Mouse (Mus musculus): ENCODE measurements around the gene Plxdc1. TPM values are rescaled to one million over a fixed set of nuclear protein-coding genes. Genes with fewer than 3 reads are reported as not detected.
A peak's percentile ranks its signal among the peaks of the same experiment; 100 is the strongest.

Gene Plxdc1
- polyA plus RNA-seq, 1 experiment from 2014 or later, result 1.7 TPM

GRCm38 (mm10) chr11:97998074-97998793, 12.0 kb upstream of the Plxdc1 start:
- no peak overlapping the region for H3K4me3 ChIP-seq (ENCODE audit: low read length)
- H3K4me1 ChIP-seq (ENCODE audit: control insufficient read depth, insufficient read depth, low read length), result peaks cover 12% of the 10 kb centered on the region
- peaks cover 6% of the 10 kb centered on the region for H3K27me3 ChIP-seq (ENCODE audit: control insufficient read depth, insufficient read depth, low read length)
- no peak overlapping the region for H3K27ac ChIP-seq (ENCODE audit: low read depth, low read length)
- ATAC-seq (ENCODE audit: low FRiP score, low TSS enrichment), result no peak
- H3K36me3 ChIP-seq (ENCODE audit: control insufficient read depth, insufficient read depth, low read length), result no peaks in the 10 kb centered on the region
- H3K4me2 ChIP-seq (replicated peaks; ENCODE audit: low read depth, low read length), result no peak overlapping the region
- H3K9ac ChIP-seq (ENCODE audit: low read depth, low read length), result no peak overlapping the region
- no peaks in the 10 kb centered on the region for H3K9me3 ChIP-seq (ENCODE audit: control insufficient read depth, low read length)
- whole genome bisulfite sequencing, result 74% methylated on average over 11 of the region's 11 CpGs

- H3K9ac ChIP-seq (ENCODE audit: low read depth, low read length), result no peak overlapping the region
- WGBS, result 82% methylated on average over 8 of the region's 8 CpGs
- no peak overlapping the region for H3K4me3 ChIP-seq (ENCODE audit: low read length)
- no peaks in the 10 kb centered on the region for H3K36me3 ChIP-seq (ENCODE audit: control insufficient read depth, insufficient read depth, low read length)
- H3K4me2 ChIP-seq (replicated peaks; ENCODE audit: low read depth, low read length), result no peak overlapping the region
- no peaks in the 10 kb centered on the region for H3K9me3 ChIP-seq (ENCODE audit: control insufficient read depth, low read length)
- no peak overlapping the region for H3K27ac ChIP-seq (ENCODE audit: low read depth, low read length)
- 0 out of 2 replicates have a peak, but pooled peaks cover 4% of the 10 kb centered on the region for H3K4me1 ChIP-seq (ENCODE audit: control insufficient read depth, insufficient read depth, low read length)
- peaks cover 6% of the 10 kb centered on the region for H3K27me3 ChIP-seq (ENCODE audit: control insufficient read depth, insufficient read depth, low read length)
- ATAC-seq (ENCODE audit: low FRiP score, low TSS enrichment), result no peak
Observed at GRCm38 (mm10) chr11:97997387-97997960, 11.2 kb upstream of the Plxdc1 start.

GRCm38 (mm10) chr11:97996691-97997090, 10.4 kb upstream of the Plxdc1 start:
- 74% methylated on average over 1 of the region's 1 CpGs for WGBS
- no peak for ATAC-seq (ENCODE audit: low FRiP score, low TSS enrichment)
- no peaks in the 10 kb centered on the region for H3K9me3 ChIP-seq (ENCODE audit: control insufficient read depth, low read length)
- H3K9ac ChIP-seq (ENCODE audit: low read depth, low read length), result no peak overlapping the region
- 0 out of 2 replicates have a peak, but pooled peaks cover 3% of the 10 kb centered on the region for H3K4me1 ChIP-seq (ENCODE audit: control insufficient read depth, insufficient read depth, low read length)
- H3K27ac ChIP-seq (ENCODE audit: low read depth, low read length), result no peak overlapping the region
- no peaks in the 10 kb centered on the region for H3K36me3 ChIP-seq (ENCODE audit: control insufficient read depth, insufficient read depth, low read length)
- no peak overlapping the region for H3K4me3 ChIP-seq (ENCODE audit: low read length)
- peaks cover 6% of the 10 kb centered on the region for H3K27me3 ChIP-seq (ENCODE audit: control insufficient read depth, insufficient read depth, low read length)
- no peak overlapping the region for H3K4me2 ChIP-seq (replicated peaks; ENCODE audit: low read depth, low read length)

- no peaks in the 10 kb centered on the region for H3K36me3 ChIP-seq (ENCODE audit: control insufficient read depth, insufficient read depth, low read length)
- H3K4me3 ChIP-seq (ENCODE audit: low read length), result peak within 1 kb of the TSS; percentile 48
- H3K9ac ChIP-seq (ENCODE audit: low read depth, low read length), result peak within 1 kb of the TSS; percentile 47
- peaks cover under 1% of the 10 kb centered on the region; the same call in 1 of the 2 replicates for H3K27me3 ChIP-seq (ENCODE audit: control insufficient read depth, insufficient read depth, low read length)
- peak within 1 kb of the TSS; percentile 93 for H3K4me2 ChIP-seq (replicated peaks; ENCODE audit: low read depth, low read length)
- peak; percentile 39 for ATAC-seq (ENCODE audit: low FRiP score, low TSS enrichment)
- H3K4me1 ChIP-seq (ENCODE audit: control insufficient read depth, insufficient read depth, low read length), result 0 out of 2 replicates have a peak, but pooled peaks cover 3% of the 10 kb centered on the region
- 2% methylated on average over 26 of the region's 26 CpGs for WGBS
- no peaks in the 10 kb centered on the region for H3K9me3 ChIP-seq (ENCODE audit: control insufficient read depth, low read length)
- H3K27ac ChIP-seq (ENCODE audit: low read depth, low read length), result no peak within 1 kb of the TSS
Observed at GRCm38 (mm10) chr11:97995564-97996288, 9.5 kb upstream of the Plxdc1 start, which contains the start of gene Arl5c. Arl5c (minus strand) TSS chr11:97996181.

- Histone ChIP-seq H3K27ac (ENCODE audit: low read depth, low read length) (no peak overlapping the region), H3K4me1 (ENCODE audit: control insufficient read depth, insufficient read depth, low read length) (peaks cover 12% of the 10 kb centered on the region; the same call in 1 of the 2 replicates), H3K9me3 (ENCODE audit: control insufficient read depth, low read length) (no peaks in the 10 kb centered on the region), H3K4me2 (replicated peaks; ENCODE audit: low read depth, low read length) (peak overlapping the region; percentile 93), H3K27me3 (ENCODE audit: control insufficient read depth, insufficient read depth, low read length) (no peaks in the 10 kb centered on the region; the same call in 1 of the 2 replicates), H3K4me3 (ENCODE audit: low read length) (peak overlapping the region; percentile 48), H3K36me3 (ENCODE audit: control insufficient read depth, insufficient read depth, low read length) (no peaks in the 10 kb centered on the region), H3K9ac (ENCODE audit: low read depth, low read length) (no peak overlapping the region)
- peak; percentile 57 for ATAC-seq (ENCODE audit: low FRiP score, low TSS enrichment)
- WGBS, result 4% methylated on average over 13 of the region's 13 CpGs
Observed at GRCm38 (mm10) chr11:97994539-97995100, 8.4 kb upstream of the Plxdc1 start.

GRCm38 (mm10) chr11:97988530-97989096, 2.4 kb upstream of the Plxdc1 start:
- Histone ChIP-seq H3K4me2 (replicated peaks; ENCODE audit: low read depth, low read length) (peak overlapping the region; percentile 65), H3K4me3 (ENCODE audit: low read length) (peak overlapping the region; percentile 82), H3K4me1 (ENCODE audit: control insufficient read depth, insufficient read depth, low read length) (peaks cover 23% of the 10 kb centered on the region), H3K27me3 (ENCODE audit: control insufficient read depth, insufficient read depth, low read length) (peaks cover 23% of the 10 kb centered on the region), H3K9me3 (ENCODE audit: control insufficient read depth, low read length) (no peaks in the 10 kb centered on the region), H3K36me3 (ENCODE audit: control insufficient read depth, insufficient read depth, low read length) (no peaks in the 10 kb centered on the region), H3K9ac (ENCODE audit: low read depth, low read length) (peak overlapping the region; percentile 80), H3K27ac (ENCODE audit: low read depth, low read length) (peak overlapping the region; percentile 82)
- WGBS, result under 1% methylated on average over 26 of the region's 26 CpGs
- ATAC-seq (ENCODE audit: low FRiP score, low TSS enrichment), result peak; percentile 81

- Histone ChIP-seq H3K27ac (ENCODE audit: low read depth, low read length) (peak overlapping the region; percentile 82), H3K27me3 (ENCODE audit: control insufficient read depth, insufficient read depth, low read length) (peaks cover 23% of the 10 kb centered on the region), H3K4me2 (replicated peaks; ENCODE audit: low read depth, low read length) (peak overlapping the region; percentile 65), H3K4me1 (ENCODE audit: control insufficient read depth, insufficient read depth, low read length) (peaks cover 25% of the 10 kb centered on the region), H3K36me3 (ENCODE audit: control insufficient read depth, insufficient read depth, low read length) (no peaks in the 10 kb centered on the region), H3K9ac (ENCODE audit: low read depth, low read length) (peak overlapping the region; percentile 80), H3K4me3 (ENCODE audit: low read length) (peak overlapping the region; percentile 82), H3K9me3 (ENCODE audit: control insufficient read depth, low read length) (no peaks in the 10 kb centered on the region)
- WGBS, result under 1% methylated on average over 42 of the region's 42 CpGs
- ATAC-seq (ENCODE audit: low FRiP score, low TSS enrichment), result peak; percentile 78
Observed at GRCm38 (mm10) chr11:97987551-97988526, 1.6 kb upstream of the Plxdc1 start.

All from kidney, embryonic 14.5 days (tissue).